Mouse (Mus musculus) heart, embryonic 14.5 days (tissue): ENCODE measurements at regions not wholly inside any gene's neighbourhood (a gene's known extent, or its start where the extent isn't known, plus 50 kb on each side); places are given as distances from the start of the nearest gene placed in this dataset.

Experiments
- ATAC-seq: fragments of 200-750 bp; cut with Nextera tagmentation; 2 replicates; pipeline ENCODE4 v1.8.0; 2017; ENCODE audit warnings: low read depth, moderate TSS enrichment; ENCODE audit not compliant: insufficient number of reproducible peaks, insufficient read depth, low FRiP score
- H3K27ac ChIP-seq, 2 experiments: fragments of 200-500 bp in 1 of 2; fragments of 300-500 bp in 1 of 2; sonication (generic) in 1 of 2; replicated peaks in 1 of 2; 2 replicates each; pipeline ENCODE4 v1.5.1; 2012 to 2014; ENCODE audit warnings: low read depth in 2 of 2, low read length in 2 of 2, control low read depth in 1 of 2, mild to moderate bottlenecking in 1 of 2, mixed read lengths in 1 of 2; ENCODE audit not compliant: control insufficient read depth in 1 of 2, insufficient read depth in 1 of 2
- H3K27me3 ChIP-seq: fragments of 300-500 bp; sonication (generic); 2 replicates; pipeline ENCODE4 v1.6.1; 2014; ENCODE audit warnings: mild to moderate bottlenecking, low read length, control low read depth; ENCODE audit not compliant: control insufficient read depth, insufficient read depth
- H3K36me3 ChIP-seq: fragments of 300-500 bp; sonication (generic); 2 replicates; pipeline ENCODE4 v1.6.1; 2014; ENCODE audit warnings: mild to moderate bottlenecking, control low read depth, low read length, mixed read lengths; ENCODE audit not compliant: control insufficient read depth, insufficient read depth
- H3K4me1 ChIP-seq, 2 experiments: fragments of 200-500 bp in 1 of 2; fragments of 300-500 bp in 1 of 2; sonication (generic) in 1 of 2; 2 replicates each; pipeline ENCODE4 v1.6.1; 2012 to 2014; ENCODE audit warnings: low read length in 2 of 2, control low read depth in 1 of 2, mixed read lengths in 1 of 2; ENCODE audit not compliant: control insufficient read depth in 2 of 2, insufficient read depth in 2 of 2
- H3K4me2 ChIP-seq: fragments of 300-500 bp; sonication (generic); 2 replicates; pipeline ENCODE4 v1.6.1; 2014; ENCODE audit warnings: mild to moderate bottlenecking, low read length
- H3K4me3 ChIP-seq, 2 experiments: fragments of 200-500 bp in 1 of 2; fragments of 300-500 bp in 1 of 2; sonication (generic) in 1 of 2; 2 replicates each; pipeline ENCODE4 v1.5.1; 2012 to 2014; ENCODE audit warnings: low read length in 2 of 2, mild to moderate bottlenecking in 2 of 2, control low read depth in 1 of 2, low read depth in 1 of 2, moderate library complexity in 1 of 2; ENCODE audit not compliant: control insufficient read depth in 1 of 2, insufficient read depth in 1 of 2
- H3K9ac ChIP-seq: fragments of 300-500 bp; sonication (generic); 2 replicates; pipeline ENCODE4 v1.6.1; 2014; ENCODE audit warnings: mild to moderate bottlenecking, low read length
- H3K9me3 ChIP-seq: fragments of 300-500 bp; sonication (generic); 2 replicates; pipeline ENCODE4 v1.6.1; 2016; ENCODE audit warnings: low read length, control low read depth; ENCODE audit not compliant: control insufficient read depth
- WGBS: fragments of 180-500 bp; shearing (Covaris S2); extraction: QIAGEN DNeasy Blood & Tissue Kit; methylation state at CpG from one replicate; pipeline ENCODE4 v1.1.7; 2014; 5-methylcytosine and 5-hydroxymethylcytosine counted together

GRCm38 (mm10) chr1:95397188-95397587 is 83.8 kb downstream of the Fam174a start:
- Histone ChIP-seq H3K4me1 (no peaks in the 10 kb centered on the region), H3K27ac (no peak overlapping the region), H3K4me3 (no peak overlapping the region), H3K36me3 (no peaks in the 10 kb centered on the region), H3K9ac (no peak overlapping the region), H3K27me3 (no peaks in the 10 kb centered on the region), H3K9me3 (no peaks in the 10 kb centered on the region), H3K4me2 (no peak overlapping the region)
- WGBS, result 33% methylated on average over 4 of the region's 4 CpGs
- ATAC-seq, result no peak

GRCm38 (mm10) chr1:95399764-95400163 is 86.3 kb downstream of the Fam174a start:
- Histone ChIP-seq H3K4me3 (no peak overlapping the region), H3K4me2 (no peak overlapping the region)

GRCm38 (mm10) chr1:95422253-95422652 is 108.8 kb downstream of the Fam174a start:
- H3K9ac ChIP-seq, result no peak overlapping the region
- ATAC-seq, result no peak
- no peaks in the 10 kb centered on the region for H3K9me3 ChIP-seq
- no peak overlapping the region for H3K4me2 ChIP-seq
- no peaks in the 10 kb centered on the region for H3K27me3 ChIP-seq
- H3K4me3 ChIP-seq, result no peak overlapping the region
- H3K27ac ChIP-seq, result no peak overlapping the region
- no peaks in the 10 kb centered on the region for H3K4me1 ChIP-seq
- WGBS, result 61% methylated on average over 1 of the region's 1 CpGs
- no peaks in the 10 kb centered on the region for H3K36me3 ChIP-seq

More at GRCm38 (mm10) chr1:95399764-95400163, 86.3 kb downstream of the Fam174a start:
- no peaks in the 10 kb centered on the region for H3K9me3 ChIP-seq
- H3K4me1 ChIP-seq, result no peaks in the 10 kb centered on the region
- no peak overlapping the region for H3K27ac ChIP-seq
- no peak for ATAC-seq
- WGBS, result 82% methylated on average over 7 of the region's 7 CpGs
- H3K9ac ChIP-seq, result no peak overlapping the region
- H3K36me3 ChIP-seq, result no peaks in the 10 kb centered on the region
- H3K27me3 ChIP-seq, result no peaks in the 10 kb centered on the region

- no peak overlapping the region for H3K4me3 ChIP-seq
- no peak overlapping the region for H3K9ac ChIP-seq
- no peaks in the 10 kb centered on the region for H3K27me3 ChIP-seq
- H3K36me3 ChIP-seq, result no peaks in the 10 kb centered on the region
- no peak for ATAC-seq
- no peak overlapping the region for H3K4me2 ChIP-seq
- H3K9me3 ChIP-seq, result no peaks in the 10 kb centered on the region
- H3K27ac ChIP-seq, result no peak overlapping the region
- H3K4me1 ChIP-seq, result no peaks in the 10 kb centered on the region
Measured at GRCm38 (mm10) chr1:95425420-95425819, 112.0 kb downstream of the Fam174a start.

DNA sequence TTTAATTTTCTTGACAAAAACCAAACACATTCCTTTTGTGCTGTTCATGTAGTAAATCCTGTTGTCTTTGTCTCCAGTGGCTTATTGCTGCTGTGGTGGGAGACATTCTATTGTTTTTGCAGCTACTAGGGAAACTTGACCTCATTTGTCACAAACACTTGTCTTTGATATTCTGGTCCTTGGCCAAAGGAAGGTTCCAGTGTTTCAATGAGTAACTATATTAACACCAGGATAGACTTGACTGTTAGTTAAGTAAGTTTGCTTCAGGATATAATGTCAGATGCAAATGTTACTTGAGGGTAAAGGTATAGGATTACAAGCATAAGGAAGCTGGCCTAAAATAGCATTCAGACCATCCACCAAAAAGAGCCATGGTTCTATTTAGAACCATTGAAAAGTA is 123.7 kb downstream of the Fam174a start:
- Histone ChIP-seq H3K4me3 (no peak overlapping the region), H3K27me3 (no peaks in the 10 kb centered on the region), H3K9me3 (no peaks in the 10 kb centered on the region), H3K9ac (no peak overlapping the region), H3K4me1 (no peaks in the 10 kb centered on the region), H3K4me2 (no peak overlapping the region), H3K36me3 (no peaks in the 10 kb centered on the region), H3K27ac (no peak overlapping the region)
- ATAC-seq, result no peak

DNA sequence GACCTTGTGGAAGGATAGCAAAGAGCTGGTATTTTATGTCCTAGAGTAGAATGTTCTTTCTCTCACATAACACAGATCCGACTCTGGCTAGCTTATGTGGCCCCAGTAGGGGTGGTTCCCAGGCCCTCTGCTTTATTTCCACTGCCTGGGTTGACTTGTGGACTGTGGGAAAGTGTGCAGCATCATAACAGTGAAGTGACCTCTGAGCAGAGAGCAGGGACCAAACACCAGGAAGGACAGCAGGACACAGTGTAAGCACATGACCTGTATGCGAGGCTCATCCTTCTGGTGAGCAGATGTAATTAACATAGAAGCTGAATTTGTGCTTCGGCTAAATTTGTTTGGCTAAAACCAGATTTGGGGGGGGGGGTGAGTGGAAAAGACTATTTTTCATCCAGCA is 132.1 kb downstream of the Fam174a start:
- Histone ChIP-seq H3K4me3 (no peak overlapping the region), H3K36me3 (no peaks in the 10 kb centered on the region), H3K27me3 (no peaks in the 10 kb centered on the region), H3K4me1 (no peaks in the 10 kb centered on the region), H3K9ac (no peak overlapping the region), H3K27ac (no peak overlapping the region), H3K4me2 (no peak overlapping the region), H3K9me3 (no peaks in the 10 kb centered on the region)
- 69% methylated on average over 3 of the region's 3 CpGs for WGBS
- ATAC-seq, result no peak

- ATAC-seq, result no peak
- Histone ChIP-seq H3K27ac (no peak overlapping the region), H3K4me2 (no peak overlapping the region), H3K4me1 (no peaks in the 10 kb centered on the region), H3K4me3 (no peak overlapping the region), H3K36me3 (no peaks in the 10 kb centered on the region), H3K9ac (no peak overlapping the region), H3K9me3 (no peaks in the 10 kb centered on the region), H3K27me3 (no peaks in the 10 kb centered on the region)
- 83% methylated on average over 7 of the region's 7 CpGs for WGBS
Measured at GRCm38 (mm10) chr1:95448962-95449558, 135.6 kb downstream of the Fam174a start.

GRCm38 (mm10) chr1:95450920-95451332 is 137.5 kb downstream of the Fam174a start:
- 73% methylated on average over 4 of the region's 4 CpGs for WGBS
- Histone ChIP-seq H3K36me3 (no peaks in the 10 kb centered on the region), H3K4me3 (no peak overlapping the region), H3K27me3 (no peaks in the 10 kb centered on the region), H3K4me2 (no peak overlapping the region), H3K4me1 (no peaks in the 10 kb centered on the region), H3K9me3 (no peaks in the 10 kb centered on the region), H3K27ac (no peak overlapping the region), H3K9ac (no peak overlapping the region)
- no peak for ATAC-seq
